8 mouse cellular contexts compared by ENCODE assay signal in genomic region chrX:112311531-112311887, GRCm38 (mm10). TPM values are rescaled to one million over a fixed set of nuclear protein-coding genes. Genes with fewer than 3 reads are reported as not detected.
DNase-seq lines count a peak whose midpoint lies in the region; ATAC-seq lines count a peak whose summit lies in the region.

No protein-coding gene starts in this region.

- no peaks in the 10 kb centered on the region for H3K4me1 ChIP-seq in kidney, embryonic 14.5 days (ENCODE audit: control insufficient read depth, insufficient read depth, low read length)
- no peaks in the 10 kb centered on the region for H3K4me1 ChIP-seq in forebrain, embryonic 14.5 days (ENCODE audit: control insufficient read depth, insufficient read depth, low read length)
- peaks cover 5% of the 10 kb centered on the region; the same call in 1 of the 2 replicates for H3K4me1 ChIP-seq in liver, embryonic 13.5 days (replicated peaks)
- no peaks in the 10 kb centered on the region for H3K4me1 ChIP-seq in stomach, embryonic 14.5 days (ENCODE audit: control insufficient read depth, insufficient read depth, low read length)

- H3K4me3 ChIP-seq in kidney, embryonic 14.5 days (ENCODE audit: low read length) = peak overlapping the region; percentile 52
- H3K4me3 ChIP-seq in forebrain, embryonic 14.5 days (ENCODE audit: low read depth, low read length) = peak overlapping the region; percentile 47
- peak overlapping the region; percentile 67 for H3K4me3 ChIP-seq in liver, embryonic 13.5 days (replicated peaks)
- peak overlapping the region; percentile 47 for H3K4me3 ChIP-seq in stomach, embryonic 14.5 days (ENCODE audit: low read depth, low read length)

- H3K9me3 ChIP-seq in kidney, embryonic 14.5 days (ENCODE audit: control insufficient read depth, low read length) = no peaks in the 10 kb centered on the region
- no peaks in the 10 kb centered on the region for H3K9me3 ChIP-seq in forebrain, embryonic 14.5 days (replicated peaks; ENCODE audit: control insufficient read depth, low read length)
- H3K9me3 ChIP-seq in liver, embryonic 13.5 days (replicated peaks) = no peaks in the 10 kb centered on the region
- no peaks in the 10 kb centered on the region for H3K9me3 ChIP-seq in stomach, embryonic 14.5 days (ENCODE audit: control insufficient read depth, low read depth, low read length)

- peak overlapping the region; percentile 78 for H3K9ac ChIP-seq in kidney, embryonic 14.5 days (ENCODE audit: low read depth, low read length)
- H3K9ac ChIP-seq in forebrain, embryonic 14.5 days (ENCODE audit: low read length) = peak overlapping the region; percentile 58
- H3K9ac ChIP-seq in liver, embryonic 13.5 days = peak overlapping the region; percentile 70
- H3K9ac ChIP-seq in stomach, embryonic 14.5 days (replicated peaks; ENCODE audit: low read depth, low read length) = peak overlapping the region; percentile 28; the same call in 1 of the 2 replicates

- H3K27me3 ChIP-seq in kidney, embryonic 14.5 days (ENCODE audit: control insufficient read depth, insufficient read depth, low read length) = no peaks in the 10 kb centered on the region
- H3K27me3 ChIP-seq in forebrain, embryonic 14.5 days (replicated peaks; ENCODE audit: control insufficient read depth, insufficient read depth, low read length) = no peaks in the 10 kb centered on the region
- H3K27me3 ChIP-seq in liver, embryonic 13.5 days = no peaks in the 10 kb centered on the region
- H3K27me3 ChIP-seq in stomach, embryonic 14.5 days (ENCODE audit: control insufficient read depth, insufficient read depth, low read length) = no peaks in the 10 kb centered on the region

- WGBS in kidney, embryonic 14.5 days = 17% methylated on average over 12 of the region's 12 CpGs
- 17% methylated on average over 12 of the region's 12 CpGs for WGBS in forebrain, embryonic 14.5 days
- 6% methylated on average over 12 of the region's 12 CpGs for WGBS in liver, embryonic 13.5 days (ENCODE audit: insufficient replicate concordance)
- WGBS in stomach, embryonic 14.5 days = 14% methylated on average over 12 of the region's 12 CpGs

- 0 out of 2 replicates have a peak overlapping the region, but pooled peaks have one; percentile 17 for H3K27ac ChIP-seq in kidney, embryonic 14.5 days (ENCODE audit: low read depth, low read length)
- H3K27ac ChIP-seq in forebrain, embryonic 14.5 days (ENCODE audit: low read depth, low read length) = no peak overlapping the region
- H3K27ac ChIP-seq in liver, embryonic 13.5 days = no peak overlapping the region; the same call in 1 of the 2 replicates
- 0 out of 2 replicates have a peak overlapping the region, but pooled peaks have one; percentile 33 for H3K27ac ChIP-seq in stomach, embryonic 14.5 days (ENCODE audit: low read length)

- peak; percentile 68 for ATAC-seq in kidney, embryonic 14.5 days (ENCODE audit: low FRiP score, low TSS enrichment)
- peak; percentile 66 for ATAC-seq in forebrain, embryonic 14.5 days
- peak; percentile 68 for ATAC-seq in liver, embryonic 13.5 days (ENCODE audit: low read depth)
- ATAC-seq in stomach, embryonic 14.5 days (ENCODE audit: insufficient number of reproducible peaks, insufficient read depth, low FRiP score, low read depth) = no peak; the same call in 1 of the 2 replicates

- H3K4me2 ChIP-seq in kidney, embryonic 14.5 days (replicated peaks; ENCODE audit: low read depth, low read length) = peak overlapping the region; percentile 36
- peak overlapping the region; percentile 44 for H3K4me2 ChIP-seq in forebrain, embryonic 14.5 days (ENCODE audit: low read length)
- H3K4me2 ChIP-seq in liver, embryonic 13.5 days = peak overlapping the region; percentile 56
- peak overlapping the region; percentile 33; the same call in 1 of the 2 replicates for H3K4me2 ChIP-seq in stomach, embryonic 14.5 days (replicated peaks; ENCODE audit: low read depth, low read length)

- DNase-seq in kidney, adult 8-10 months = no peak
- DNase-seq in R1 (ENCODE audit: low read depth, low spot score) = peak; percentile 24
- DNase-seq in forebrain, embryonic 14.5 days (ENCODE audit: low spot score) = peak; percentile 0
- no peak for DNase-seq in liver, embryonic 13.5 days
- DNase-seq in gastrocnemius, adult 18-20 months (ENCODE audit: low spot score) = no peak
- DNase-seq in left cerebral cortex, adult 9 months (ENCODE audit: low spot score in 2 of 2) = no peak

- H3K36me3 ChIP-seq in kidney, embryonic 14.5 days (ENCODE audit: control insufficient read depth, insufficient read depth, low read length) = no peaks in the 10 kb centered on the region
- H3K36me3 ChIP-seq in forebrain, embryonic 14.5 days (ENCODE audit: control insufficient read depth, insufficient read depth, low read length) = no peaks in the 10 kb centered on the region
- H3K36me3 ChIP-seq in liver, embryonic 13.5 days = no peaks in the 10 kb centered on the region
- no peaks in the 10 kb centered on the region for H3K36me3 ChIP-seq in stomach, embryonic 14.5 days (ENCODE audit: control insufficient read depth, insufficient read depth, low read length)

RNA-seq across cellular contexts. Expression of gene Apool, which starts 0.4 kb away (rescaled TPM):
- polyA plus RNA-seq in kidney, embryonic 14.5 days (2014; fragmentation: Nextera tagmentation; extraction: Ambion mirVana) = 59.9 and 76.0 TPM in 2 replicates
- 25.9 and 32.2 TPM in 2 replicates for polyA plus RNA-seq in forebrain, embryonic 14.5 days (2014; fragmentation: Nextera tagmentation; extraction: Ambion mirVana)
- 25.6 and 27.3 TPM in 2 replicates for polyA plus RNA-seq in liver, embryonic 13.5 days (2015; fragmentation: Nextera tagmentation; extraction: Ambion mirVana)
- 48.6 and 55.1 TPM in 2 replicates for polyA plus RNA-seq in stomach, embryonic 14.5 days (2014; fragmentation: Nextera tagmentation; extraction: Ambion mirVana)
- 10 to 100 TPM; 40.0 to 41.8 TPM for total RNA-seq in gastrocnemius, adult 18-20 months (2021)

Comparison
In these comparisons a context has a peak if more than half of its experiments do, and no peak if none do; other contexts are left out.
1. H3K27ac ChIP-seq: peak in kidney, embryonic 14.5 days (single experiment) and stomach, embryonic 14.5 days (single experiment); none in forebrain, embryonic 14.5 days (single experiment) and liver, embryonic 13.5 days (single experiment).
2. H3K9ac ChIP-seq: peak in every context shown above with its lines; median percentile 78 in kidney, embryonic 14.5 days; 70 in liver, embryonic 13.5 days; 58 in forebrain, embryonic 14.5 days; 28 in stomach, embryonic 14.5 days.
3. DNase-seq: peak in R1 (single experiment) and forebrain, embryonic 14.5 days (single experiment); none in kidney, adult 8-10 months (0 of 2), liver, embryonic 13.5 days (single experiment), gastrocnemius, adult 18-20 months (single experiment) and left cerebral cortex, adult 9 months (0 of 2).
4. Peak in every context shown above with its lines, with median percentiles within 50 percentile points of each other: H3K4me2 ChIP-seq and H3K4me3 ChIP-seq.